Mouse (Mus musculus): ENCODE data around the gene Mrtfb. TPM values are rescaled to one million over a fixed set of nuclear protein-coding genes. Genes with fewer than 3 reads are reported as not detected.

The Mrtfb gene
- polyA plus RNA-seq, 1 experiment from 2014 or later: 21.8 TPM

DNA sequence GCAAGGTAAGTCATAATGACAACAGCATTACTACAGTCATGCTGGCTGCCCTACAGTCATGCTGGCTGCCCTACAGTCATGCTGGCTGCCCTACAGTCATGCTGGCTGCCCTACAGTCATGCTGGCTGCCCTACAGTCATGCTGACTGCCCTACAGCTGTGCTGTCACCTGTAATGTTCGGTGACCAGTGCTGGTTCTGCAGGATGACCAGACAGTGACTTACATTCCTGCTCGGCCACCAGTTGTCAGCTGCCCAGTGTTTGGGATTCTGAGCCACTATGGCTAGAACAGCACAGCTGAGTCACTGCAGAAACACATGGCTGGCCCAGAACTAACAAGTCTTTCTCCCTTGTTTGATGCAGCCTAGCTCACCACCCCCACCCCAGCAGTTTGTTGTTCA, 149.1 kb downstream of the Mrtfb start:
- WGBS: 91% methylated on average over 2 of the region's 2 CpGs
- Histone ChIP-seq H3K27me3 (replicated peaks; ENCODE audit: insufficient read depth, low read length) (no peaks in the 10 kb centered on the region), H3K9ac (replicated peaks; ENCODE audit: low read depth) (no peak overlapping the region), H3K27ac (ENCODE audit: low read length) (no peak overlapping the region), H3K4me3 (ENCODE audit: low read depth, low read length) (no peak overlapping the region), H3K9me3 (ENCODE audit: low read length) (no peaks in the 10 kb centered on the region), H3K4me1 (ENCODE audit: insufficient read depth, low read depth, low read length) (no peaks in the 10 kb centered on the region), H3K4me2 (replicated peaks; ENCODE audit: low read depth, low read length) (no peak overlapping the region), H3K36me3 (ENCODE audit: insufficient read depth, low read length) (peaks cover 27% of the 10 kb centered on the region)
- ATAC-seq (no peak), DNase-seq (ENCODE audit: low spot score) (no peak)
- TF ChIP-seq EP300 (IDR thresholded peaks at IDR 0.05) (no peak), CTCF (IDR thresholded peaks at IDR 0.05) (no peak)

DNA sequence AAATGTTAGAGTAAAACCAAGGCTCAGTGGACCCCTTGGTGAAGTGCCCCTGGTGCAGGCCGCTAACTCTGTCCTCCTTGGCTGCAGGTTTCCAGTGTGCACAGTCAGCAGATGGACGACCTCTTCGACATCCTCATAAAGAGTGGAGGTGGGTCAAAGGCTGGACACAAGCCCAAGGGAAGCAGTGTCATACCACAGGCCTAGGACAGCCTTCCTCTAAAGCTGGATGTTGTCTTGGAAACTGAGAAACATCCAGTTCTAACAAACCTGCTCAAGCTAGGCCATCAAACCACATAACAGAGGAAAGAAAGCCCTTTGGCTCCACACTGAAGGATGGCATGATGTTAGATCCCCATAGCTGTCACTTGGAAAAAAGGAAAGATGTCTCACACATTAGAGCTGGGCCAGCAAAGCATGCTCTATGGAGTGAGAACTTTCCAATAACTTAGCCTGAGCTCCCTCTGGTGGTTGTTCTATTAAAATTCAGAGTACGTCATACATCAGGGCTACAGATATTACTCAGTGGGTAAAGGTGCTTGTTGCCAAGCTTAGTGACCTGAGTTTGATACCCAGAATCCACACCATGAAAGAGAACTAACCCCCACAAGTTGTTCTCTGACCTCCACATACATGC, 153.4 kb downstream of the Mrtfb start:
- 70% methylated on average over 4 of the region's 4 CpGs for WGBS
- DNase-seq (ENCODE audit: low spot score) (peak; percentile 82), ATAC-seq (peak; percentile 77)
- Histone ChIP-seq H3K9ac (replicated peaks; ENCODE audit: low read depth) (no peak overlapping the region), H3K4me1 (ENCODE audit: insufficient read depth, low read depth, low read length) (no peaks in the 10 kb centered on the region), H3K4me2 (replicated peaks; ENCODE audit: low read depth, low read length) (no peak overlapping the region), H3K9me3 (ENCODE audit: low read length) (no peaks in the 10 kb centered on the region), H3K27me3 (replicated peaks; ENCODE audit: insufficient read depth, low read length) (no peaks in the 10 kb centered on the region), H3K27ac (ENCODE audit: low read length) (no peak overlapping the region), H3K4me3 (ENCODE audit: low read depth, low read length) (no peak overlapping the region), H3K36me3 (ENCODE audit: insufficient read depth, low read length) (peaks cover 49% of the 10 kb centered on the region)
- TF ChIP-seq CTCF (IDR thresholded peaks at IDR 0.05) (peak; percentile 75), EP300 (IDR thresholded peaks at IDR 0.05) (no peak)

DNA sequence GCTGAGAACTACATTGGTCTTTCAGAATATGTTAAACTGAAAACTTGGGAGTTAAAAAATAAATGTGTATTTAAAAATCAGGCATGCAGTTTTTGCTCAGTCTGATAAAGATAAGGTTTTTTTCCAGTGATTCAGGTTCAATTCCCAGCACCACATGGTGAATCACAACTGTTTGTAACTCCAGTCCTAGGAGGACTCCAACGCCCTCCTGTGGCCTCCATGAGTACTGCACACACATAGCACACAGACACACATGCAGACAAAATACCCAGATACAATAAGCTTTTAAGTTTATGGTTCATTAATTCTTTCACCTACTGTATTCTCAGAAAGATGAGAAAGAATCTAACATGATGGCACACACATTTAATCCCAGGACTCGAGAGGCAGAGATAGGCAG, 154.5 kb downstream of the Mrtfb start:
- Histone ChIP-seq H3K27ac (ENCODE audit: low read length) (no peak overlapping the region), H3K9ac (replicated peaks; ENCODE audit: low read depth) (no peak overlapping the region), H3K4me1 (ENCODE audit: insufficient read depth, low read depth, low read length) (no peaks in the 10 kb centered on the region), H3K36me3 (ENCODE audit: insufficient read depth, low read length) (peaks cover 40% of the 10 kb centered on the region), H3K27me3 (replicated peaks; ENCODE audit: insufficient read depth, low read length) (no peaks in the 10 kb centered on the region), H3K4me3 (ENCODE audit: low read depth, low read length) (no peak overlapping the region), H3K4me2 (replicated peaks; ENCODE audit: low read depth, low read length) (no peak overlapping the region), H3K9me3 (ENCODE audit: low read length) (no peaks in the 10 kb centered on the region)
- ATAC-seq (no peak), DNase-seq (ENCODE audit: low spot score) (no peak)
- 85% methylated on average over 2 of the region's 2 CpGs for WGBS
- TF ChIP-seq CTCF (IDR thresholded peaks at IDR 0.05) (peak; percentile 45), EP300 (IDR thresholded peaks at IDR 0.05) (no peak)

DNA sequence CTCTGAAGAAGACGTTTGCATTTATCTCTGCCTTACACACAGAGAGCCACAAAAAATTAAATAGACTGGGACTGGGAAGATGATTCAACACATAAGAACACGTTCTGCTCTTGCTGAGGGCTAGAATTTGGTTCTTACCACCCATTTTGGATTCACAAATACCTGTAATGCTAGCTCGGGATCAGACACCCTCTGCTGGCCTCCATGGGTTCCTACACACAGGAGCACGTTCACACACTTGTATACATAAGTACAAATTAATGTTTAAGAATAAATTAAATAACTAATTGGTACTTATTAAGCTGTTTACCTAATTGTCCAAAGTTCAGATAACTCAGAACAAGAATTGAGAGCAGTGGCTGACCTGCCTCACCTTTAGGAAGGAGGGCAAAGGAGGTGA, 155.2 kb downstream of the Mrtfb start:
- TF ChIP-seq CTCF (IDR thresholded peaks at IDR 0.05) (peak; percentile 36), EP300 (IDR thresholded peaks at IDR 0.05) (no peak)
- peaks cover 37% of the 10 kb centered on the region for H3K36me3 ChIP-seq (ENCODE audit: insufficient read depth, low read length)
- 95% methylated on average over 4 of the region's 4 CpGs for WGBS

DNA sequence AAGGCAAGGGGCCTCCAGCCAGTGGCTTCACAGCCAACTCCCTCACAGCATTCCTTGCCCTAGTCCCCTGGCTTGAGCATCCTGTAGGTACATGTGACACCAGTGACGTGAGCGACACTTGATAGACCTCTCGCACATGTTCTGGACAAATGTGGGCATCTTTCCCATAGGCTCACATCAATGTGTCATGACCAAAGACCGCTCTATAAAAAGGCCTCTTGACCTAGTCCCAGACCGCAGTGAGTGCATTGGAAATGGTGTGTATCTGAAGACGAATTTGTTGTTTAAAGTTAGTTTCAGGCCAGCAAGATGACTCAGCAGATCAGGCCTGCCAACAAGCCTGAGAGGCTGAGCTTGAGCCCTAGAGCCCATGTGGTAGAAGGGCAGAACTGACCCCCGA, 158.3 kb downstream of the Mrtfb start:
- ATAC-seq (no peak), DNase-seq (ENCODE audit: low spot score) (no peak)
- Histone ChIP-seq H3K36me3 (ENCODE audit: insufficient read depth, low read length) (peaks cover 29% of the 10 kb centered on the region), H3K4me1 (ENCODE audit: insufficient read depth, low read depth, low read length) (no peaks in the 10 kb centered on the region), H3K27me3 (replicated peaks; ENCODE audit: insufficient read depth, low read length) (no peaks in the 10 kb centered on the region), H3K4me2 (replicated peaks; ENCODE audit: low read depth, low read length) (no peak overlapping the region), H3K4me3 (ENCODE audit: low read depth, low read length) (no peak overlapping the region), H3K27ac (ENCODE audit: low read length) (no peak overlapping the region), H3K9ac (replicated peaks; ENCODE audit: low read depth) (no peak overlapping the region), H3K9me3 (ENCODE audit: low read length) (no peaks in the 10 kb centered on the region)
- TF ChIP-seq CTCF (IDR thresholded peaks at IDR 0.05) (no peak), EP300 (IDR thresholded peaks at IDR 0.05) (no peak)
- 81% methylated on average over 7 of the region's 7 CpGs for WGBS

More for the DNA sequence above, 155.2 kb downstream of the Mrtfb start:
- Histone ChIP-seq H3K27me3 (replicated peaks; ENCODE audit: insufficient read depth, low read length) (no peaks in the 10 kb centered on the region), H3K9me3 (ENCODE audit: low read length) (no peaks in the 10 kb centered on the region), H3K4me2 (replicated peaks; ENCODE audit: low read depth, low read length) (no peak overlapping the region), H3K4me3 (ENCODE audit: low read depth, low read length) (no peak overlapping the region), H3K4me1 (ENCODE audit: insufficient read depth, low read depth, low read length) (no peaks in the 10 kb centered on the region), H3K27ac (ENCODE audit: low read length) (no peak overlapping the region), H3K9ac (replicated peaks; ENCODE audit: low read depth) (no peak overlapping the region)
- DNase-seq (ENCODE audit: low spot score) (no peak), ATAC-seq (no peak)

DNA sequence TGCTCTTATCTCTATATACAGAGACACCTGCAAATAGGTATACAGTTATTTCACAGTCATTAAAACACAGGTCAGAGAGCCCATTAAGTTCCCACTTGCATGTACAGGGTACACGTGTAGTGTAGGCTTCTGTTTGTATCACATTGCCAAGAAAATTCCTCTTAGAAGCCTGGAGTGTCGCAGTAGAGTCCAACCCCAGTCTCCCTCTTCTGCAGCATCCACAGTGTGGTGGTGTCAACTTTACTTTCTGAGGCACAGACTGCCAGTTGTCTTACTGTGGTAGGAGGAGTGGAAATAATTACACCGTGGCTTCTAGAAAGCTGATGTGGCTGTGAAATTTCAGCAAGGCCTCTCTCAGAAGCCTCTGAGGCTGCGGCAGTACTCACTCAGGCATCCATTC, 158.7 kb downstream of the Mrtfb start:
- TF ChIP-seq EP300 (IDR thresholded peaks at IDR 0.05) (no peak), CTCF (IDR thresholded peaks at IDR 0.05) (no peak)
- WGBS: 84% methylated on average over 4 of the region's 4 CpGs

DNA sequence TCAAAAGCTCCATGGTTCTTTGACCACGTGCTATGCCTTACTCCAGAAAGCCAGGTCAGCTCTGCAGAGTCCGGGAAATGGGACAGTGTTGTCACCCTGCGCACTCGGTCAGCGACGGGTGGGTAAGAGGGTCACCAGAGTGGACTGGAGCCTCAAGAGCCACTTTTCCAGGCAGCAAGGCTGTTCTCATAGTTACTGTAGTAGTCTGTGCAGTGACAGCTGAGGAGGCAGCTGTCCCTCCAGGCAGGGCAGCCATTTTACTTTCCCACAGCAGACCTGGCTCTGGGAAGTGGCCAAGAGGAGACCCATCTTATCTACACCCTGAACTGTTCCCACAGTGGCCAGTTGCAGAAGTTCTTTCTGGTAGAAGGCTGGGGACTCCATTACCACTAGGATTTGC, 159.2 kb downstream of the Mrtfb start:
- no peaks in the 10 kb centered on the region for H3K4me1 ChIP-seq (ENCODE audit: insufficient read depth, low read depth, low read length)
- no peak overlapping the region for H3K27ac ChIP-seq (ENCODE audit: low read length)
- DNase-seq (ENCODE audit: low spot score): no peak
- 91% methylated on average over 6 of the region's 6 CpGs for WGBS
- ATAC-seq: no peak
- peaks cover 25% of the 10 kb centered on the region for H3K36me3 ChIP-seq (ENCODE audit: insufficient read depth, low read length)
- no peak overlapping the region for H3K4me3 ChIP-seq (ENCODE audit: low read depth, low read length)
- H3K9me3 ChIP-seq (ENCODE audit: low read length): no peaks in the 10 kb centered on the region
- TF ChIP-seq CTCF (IDR thresholded peaks at IDR 0.05): no peak
- no peak for TF ChIP-seq EP300 (IDR thresholded peaks at IDR 0.05)
- no peak overlapping the region for H3K4me2 ChIP-seq (replicated peaks; ENCODE audit: low read depth, low read length)
- no peak overlapping the region for H3K9ac ChIP-seq (replicated peaks; ENCODE audit: low read depth)
- no peaks in the 10 kb centered on the region for H3K27me3 ChIP-seq (replicated peaks; ENCODE audit: insufficient read depth, low read length)

More for the DNA sequence above, 158.7 kb downstream of the Mrtfb start:
- Histone ChIP-seq H3K4me2 (replicated peaks; ENCODE audit: low read depth, low read length) (no peak overlapping the region), H3K27ac (ENCODE audit: low read length) (no peak overlapping the region), H3K9me3 (ENCODE audit: low read length) (no peaks in the 10 kb centered on the region), H3K36me3 (ENCODE audit: insufficient read depth, low read length) (peaks cover 26% of the 10 kb centered on the region), H3K27me3 (replicated peaks; ENCODE audit: insufficient read depth, low read length) (no peaks in the 10 kb centered on the region), H3K4me1 (ENCODE audit: insufficient read depth, low read depth, low read length) (no peaks in the 10 kb centered on the region), H3K9ac (replicated peaks; ENCODE audit: low read depth) (no peak overlapping the region), H3K4me3 (ENCODE audit: low read depth, low read length) (no peak overlapping the region)
- ATAC-seq (no peak), DNase-seq (ENCODE audit: low spot score) (no peak)

Measured in lung, postnatal 0 days (tissue).